Mouse (Mus musculus): ENCODE data around the gene Cdk4. TPM values are rescaled to one million over a fixed set of nuclear protein-coding genes. Genes with fewer than 3 reads are reported as not detected.

The Cdk4 gene
- total RNA-seq, 2 experiments from 2014 or later = 120 to 123 TPM

DNA sequence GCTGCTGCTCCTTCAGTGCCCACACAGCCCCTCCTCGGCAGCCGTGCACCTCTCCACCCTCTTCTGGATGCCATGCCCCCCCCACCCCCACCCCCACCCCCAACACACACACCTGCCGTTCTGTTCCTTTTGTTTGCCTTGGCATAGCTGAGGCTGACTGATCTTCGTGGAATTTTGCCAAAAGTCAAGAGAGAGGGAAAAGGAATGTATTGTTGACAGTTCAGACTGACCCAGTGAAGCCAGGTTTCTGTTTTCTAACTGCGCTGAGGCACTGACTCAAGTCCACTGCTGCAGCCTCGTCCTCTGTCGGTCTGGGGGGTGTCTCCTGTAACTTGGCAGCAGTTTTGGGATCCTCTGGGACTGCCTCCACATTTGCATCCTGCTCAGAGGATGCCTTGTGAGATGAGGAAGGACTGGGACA lies 31.1 kb downstream of the Cdk4 start:
- DNase-seq (ENCODE audit: low spot score in 2 of 2) = peak in 1 of 2 experiments; percentile 38

DNA sequence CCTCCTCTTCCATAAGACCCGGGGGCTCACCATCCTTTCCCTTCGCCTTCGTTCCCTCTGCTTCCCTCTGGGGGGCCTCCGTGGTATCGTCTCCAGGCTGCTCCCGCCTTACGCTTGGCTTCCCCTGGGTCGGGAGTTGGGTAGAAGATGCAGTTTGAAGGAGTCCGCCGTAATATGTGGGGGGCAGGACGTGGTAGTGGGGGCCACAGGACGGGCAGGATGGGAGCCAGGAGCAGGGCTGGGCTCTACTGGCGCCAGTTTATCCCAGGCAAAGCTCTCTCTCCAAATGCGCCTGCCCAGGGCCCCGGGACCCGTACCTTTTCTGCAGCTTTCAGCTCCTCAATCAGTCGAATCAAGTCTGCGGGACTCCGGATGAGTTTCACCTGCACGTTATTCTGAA lies 35.2 kb downstream of the Cdk4 start:
- no peak for DNase-seq (ENCODE audit: low spot score in 2 of 2)

DNA sequence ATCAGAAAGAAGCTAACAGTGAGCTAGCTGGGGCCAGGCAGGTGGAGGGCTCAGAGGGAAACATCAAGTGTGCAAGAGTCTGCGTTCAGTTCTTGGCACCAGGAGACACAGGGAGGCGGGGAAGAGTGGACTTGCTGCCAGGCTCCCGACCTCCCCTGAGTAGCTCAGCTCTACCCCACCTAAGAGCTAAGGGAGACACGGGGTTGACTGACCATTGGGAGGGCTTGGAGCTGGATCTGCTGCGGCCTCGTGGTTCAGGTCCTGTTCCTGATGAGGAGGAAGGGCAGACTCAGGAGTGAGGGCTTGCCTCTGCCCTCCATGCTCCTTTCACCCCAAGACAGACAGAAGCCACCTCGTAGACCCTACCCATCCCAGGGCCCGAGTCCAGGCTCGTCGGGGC lies 35.9 kb downstream of the Cdk4 start:
- DNase-seq (ENCODE audit: low spot score in 2 of 2) = no peak

DNA sequence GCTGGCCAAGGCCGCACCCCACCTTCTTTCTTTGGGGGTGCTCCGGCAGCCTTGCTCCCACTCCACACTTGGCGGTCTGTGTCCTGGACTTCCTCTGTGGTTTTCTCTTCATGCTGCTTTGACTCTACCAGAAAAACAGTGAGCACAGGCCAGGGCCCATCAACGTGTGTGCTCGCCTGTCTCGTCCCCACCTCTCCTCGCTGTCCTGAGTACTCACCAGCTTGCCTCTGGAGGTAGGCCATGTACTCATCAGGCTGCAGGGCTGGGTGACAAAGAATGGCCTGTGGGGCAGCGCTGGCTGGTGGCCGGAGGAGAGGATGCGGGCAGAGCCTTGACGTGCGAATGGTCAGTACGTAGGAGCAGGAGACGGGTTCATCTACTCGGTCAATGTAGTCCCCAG lies 36.5 kb downstream of the Cdk4 start:
- no peak for DNase-seq (ENCODE audit: low spot score in 2 of 2)

DNA sequence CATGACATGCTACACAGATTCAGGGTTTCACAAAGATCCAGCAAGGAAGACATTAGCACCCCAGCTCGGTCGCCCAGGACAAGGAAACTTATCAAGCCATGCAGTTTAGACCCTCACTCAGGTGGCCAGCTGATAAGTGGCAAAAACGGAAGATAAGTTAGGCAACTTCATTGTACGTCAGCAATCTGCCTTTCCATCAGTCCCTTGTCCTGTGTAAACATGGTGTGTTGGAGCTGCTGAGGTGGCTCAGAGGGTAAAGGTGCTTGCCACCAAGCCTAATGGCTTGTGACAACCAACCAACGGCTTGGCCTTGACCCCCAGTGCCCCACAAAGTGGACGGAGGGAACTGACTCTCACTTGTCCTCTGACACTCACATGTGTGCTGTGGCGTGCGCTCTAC lies 37.1 kb downstream of the Cdk4 start:
- DNase-seq (ENCODE audit: low spot score in 2 of 2) = no peak

DNA sequence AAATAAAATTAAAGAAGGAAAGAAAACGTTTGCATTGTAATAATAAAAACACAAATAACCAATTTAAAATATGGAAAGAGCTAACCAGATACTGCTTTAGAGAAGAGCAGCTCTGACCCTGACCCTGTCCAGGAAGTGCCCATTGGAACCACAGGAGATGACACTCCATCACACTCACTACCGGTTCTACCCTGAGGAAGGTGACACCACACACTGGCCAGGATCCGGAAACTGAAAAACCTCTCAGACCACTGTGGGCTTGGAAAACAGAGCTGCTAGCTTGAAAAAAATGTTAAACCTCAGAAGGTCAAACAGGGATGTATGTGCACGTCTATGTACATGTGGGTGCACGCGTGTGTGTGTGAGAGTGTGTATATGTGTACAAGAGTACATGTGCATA lies 37.8 kb downstream of the Cdk4 start:
- DNase-seq (ENCODE audit: low spot score in 2 of 2) = no peak

DNA sequence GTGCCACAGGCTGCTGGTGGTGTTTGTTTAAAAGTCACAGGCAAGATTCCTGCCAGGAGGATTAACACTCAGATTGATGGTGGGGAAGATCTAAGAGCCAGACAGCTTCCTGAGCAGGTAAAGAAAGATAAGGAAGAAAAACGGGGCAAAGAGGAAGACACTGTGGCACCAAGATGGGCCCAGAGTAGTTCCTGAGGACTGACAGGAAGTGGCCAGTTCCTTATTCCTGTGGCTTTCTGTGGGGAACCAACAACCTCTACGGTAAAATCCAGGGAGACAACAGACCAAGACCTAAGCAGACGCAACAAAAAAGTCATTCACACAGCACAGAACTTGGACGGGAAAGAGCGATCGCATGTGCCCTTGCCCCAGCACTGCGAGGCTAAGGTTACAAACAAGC lies 40.3 kb downstream of the Cdk4 start:
- DNase-seq (ENCODE audit: low spot score in 2 of 2) = no peak

DNA sequence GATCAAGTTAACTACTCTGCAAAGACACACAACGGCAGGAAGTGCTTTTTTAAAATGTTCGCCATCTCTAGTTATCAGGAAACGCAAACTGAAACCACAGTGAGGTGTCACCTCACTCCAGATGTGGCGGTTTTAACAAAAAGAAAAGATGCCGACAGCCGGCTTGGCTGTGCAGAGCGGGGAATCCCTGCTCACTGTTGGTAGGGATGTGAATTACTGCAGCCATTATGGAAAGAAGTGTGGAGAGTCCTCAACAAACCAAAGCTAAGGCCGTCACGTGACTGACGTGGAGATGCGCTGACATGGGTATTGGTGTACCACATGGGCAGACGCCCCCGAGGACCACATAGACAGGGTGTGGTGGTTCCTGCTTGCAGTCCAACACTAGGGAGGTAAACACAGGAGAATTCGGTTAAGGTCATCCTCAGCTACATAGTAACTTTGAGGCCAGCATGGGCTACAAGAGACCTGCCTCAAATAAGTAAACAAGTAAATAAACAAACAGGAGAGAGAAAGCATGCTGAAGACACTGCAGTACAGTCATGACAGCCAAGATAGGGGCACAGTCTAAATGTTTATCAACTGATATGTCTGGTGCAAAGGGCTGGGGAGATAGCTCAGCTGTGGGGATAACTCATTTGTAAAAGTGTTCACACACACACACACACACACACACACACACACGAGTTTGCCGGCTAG lies 44.4 kb downstream of the Cdk4 start:
- no peak for DNase-seq (ENCODE audit: low spot score in 2 of 2)

DNA sequence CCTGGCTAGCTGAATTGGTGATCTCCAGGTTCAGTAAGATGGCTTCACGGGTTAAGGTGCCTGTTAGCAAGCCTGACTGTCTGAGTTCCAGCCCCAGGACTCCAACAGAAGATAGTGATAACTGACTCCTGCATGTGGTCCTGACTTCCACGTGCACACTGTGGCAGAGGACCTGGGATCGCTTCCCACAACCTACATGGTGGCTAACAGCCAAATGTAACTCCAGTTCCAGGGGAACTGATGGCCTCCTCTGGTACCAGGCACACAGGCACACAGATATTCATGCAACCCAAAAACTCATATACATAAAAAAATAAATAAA lies 44.9 kb downstream of the Cdk4 start:
- no peak for DNase-seq (ENCODE audit: low spot score in 2 of 2)

DNA sequence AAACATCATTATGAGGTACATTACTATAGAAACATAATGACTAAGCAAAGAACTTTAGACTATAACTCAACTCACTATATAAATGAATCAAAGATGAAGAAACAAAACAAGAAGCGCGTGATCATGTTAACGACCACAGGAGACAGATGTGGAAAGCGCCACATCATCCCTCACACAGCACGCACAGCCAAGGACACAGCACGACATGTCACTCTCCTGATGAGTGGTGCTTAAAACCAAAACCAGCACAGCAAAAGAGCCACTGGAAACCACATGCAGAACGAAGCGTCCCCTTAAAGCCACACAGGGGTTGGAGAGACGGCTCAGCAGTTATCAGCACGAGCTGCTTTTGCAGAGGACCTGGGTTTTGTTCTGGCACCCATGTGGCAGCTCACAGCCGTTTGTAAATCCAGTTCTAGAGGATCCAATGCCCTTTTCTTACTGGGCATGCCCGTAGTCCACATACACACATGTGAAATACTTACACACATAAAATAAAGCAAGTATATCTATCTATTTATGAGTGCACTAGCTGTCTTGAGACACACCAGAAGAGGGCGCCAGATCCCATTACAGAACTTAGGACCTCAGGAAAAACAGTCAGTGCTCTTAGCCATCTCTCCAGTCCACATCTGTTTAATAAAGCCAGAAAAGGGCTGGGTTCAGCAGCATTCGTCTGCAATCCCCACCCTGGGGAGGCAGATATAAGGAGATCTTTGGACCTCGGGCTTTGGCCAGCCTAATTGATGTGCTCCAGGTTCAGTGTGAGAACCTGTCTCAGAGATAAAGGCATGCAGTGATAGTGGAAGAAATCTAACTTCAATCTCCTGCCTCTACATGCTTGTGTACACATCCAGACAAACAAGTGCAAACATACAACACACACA lies 47.9 kb downstream of the Cdk4 start:
- DNase-seq (ENCODE audit: low spot score in 2 of 2) = no peak

DNA sequence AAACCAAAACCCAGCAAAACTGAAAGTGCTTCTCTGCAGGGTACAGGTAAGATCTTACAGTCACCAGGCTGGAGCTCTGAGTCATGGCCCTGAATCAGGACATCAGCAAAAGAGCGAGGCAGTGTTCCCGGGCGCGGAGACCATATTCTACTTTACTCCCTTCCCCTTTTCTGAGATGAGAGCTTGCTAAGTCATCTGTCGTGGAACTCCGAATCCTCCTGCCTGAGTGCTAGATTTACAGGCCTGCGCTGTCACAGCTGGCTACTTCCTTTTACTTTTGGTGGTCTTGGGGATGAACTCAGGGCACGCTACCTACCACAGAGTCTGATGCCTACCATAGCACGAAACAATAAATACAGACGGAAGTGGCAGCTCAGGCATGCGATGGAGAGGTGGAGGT lies 51.1 kb downstream of the Cdk4 start:
- no peak for DNase-seq (ENCODE audit: low spot score in 2 of 2)

DNA sequence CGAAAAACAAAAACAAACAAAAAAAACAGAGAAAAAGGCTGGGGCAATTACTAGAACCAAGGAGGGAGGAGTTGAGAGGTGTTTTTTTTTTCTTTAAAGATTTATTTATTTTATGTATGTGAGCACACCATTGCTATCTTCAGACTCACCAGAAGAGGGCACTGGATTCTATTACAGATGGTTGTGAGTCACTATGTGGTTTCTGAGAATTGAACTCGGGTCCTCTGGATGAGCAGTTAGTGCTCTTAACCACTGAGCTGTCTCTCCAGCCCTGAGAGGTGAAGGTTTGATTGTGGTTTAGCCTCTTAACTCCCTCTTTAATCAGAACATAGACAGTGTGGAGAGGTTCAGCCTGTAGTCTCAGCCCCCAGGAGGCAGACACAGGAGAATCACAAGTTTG lies 51.7 kb downstream of the Cdk4 start:
- DNase-seq (ENCODE audit: low spot score in 2 of 2) = no peak

Other genes starting within 250 kb of the Cdk4 start
- 1 to 10 TPM; 8.9 to 9.2 TPM for gene Atp23, start 162.2 kb upstream of the Cdk4 start, total RNA-seq (2021)
- 10 to 100 TPM; 90.7 to 93.6 TPM for gene Ctdsp2, start 84.8 kb upstream of the Cdk4 start, total RNA-seq (2021)
- gene Avil, start 62.8 kb upstream of the Cdk4 start, total RNA-seq (2021) = under 1 TPM; 0.48 to 0.62 TPM
- gene Tsfm, start 32.7 kb upstream of the Cdk4 start, total RNA-seq (2021) = 10 to 100 TPM; 27.4 to 31.9 TPM
- gene Mettl1, start 22.1 kb upstream of the Cdk4 start, total RNA-seq (2021) = 10 to 100 TPM; 10.2 to 10.9 TPM
- under 1 TPM; 0.36 to 0.41 TPM for gene Eef1akmt3, start 22.0 kb upstream of the Cdk4 start, total RNA-seq (2021)
- gene Cyp27b1, start 15.3 kb upstream of the Cdk4 start, total RNA-seq (2021) = 1 to 10 TPM in 1 of 2 experiments, under 1 TPM in 1; 0.74 to 1.0 TPM
- gene March9, start 3.4 kb upstream of the Cdk4 start, total RNA-seq (2021) = 10 to 100 TPM; 31.8 to 34.9 TPM
- 10 to 100 TPM; 62.7 to 65.4 TPM for gene Tspan31, start 6.7 kb downstream of the Cdk4 start, total RNA-seq (2021)
- gene Agap2, start 11.8 kb downstream of the Cdk4 start, total RNA-seq (2021) = 100 to 1,000 TPM; 719 to 736 TPM
- 100 to 1,000 TPM; 100 to 103 TPM for gene Os9, start 57.6 kb downstream of the Cdk4 start, total RNA-seq (2021)
- gene B4galnt1, start 101.7 kb downstream of the Cdk4 start, total RNA-seq (2021) = 100 to 1,000 TPM; 108 to 110 TPM
- gene Slc26a10, start 117.1 kb downstream of the Cdk4 start, total RNA-seq (2021) = 1 to 10 TPM; 4.6 to 5.9 TPM
- gene Arhgef25, start 126.5 kb downstream of the Cdk4 start, total RNA-seq (2021) = 100 to 1,000 TPM; 196 to 200 TPM
- 100 to 1,000 TPM; 200 to 207 TPM for gene Dtx3, start 132.2 kb downstream of the Cdk4 start, total RNA-seq (2021)
- gene Pip4k2c, start 148.1 kb downstream of the Cdk4 start, total RNA-seq (2021) = 10 to 100 TPM; 65.7 to 69.2 TPM
- gene Kif5a, start 199.8 kb downstream of the Cdk4 start, total RNA-seq (2021) = 100 to 1,000 TPM; 413 to 455 TPM
- gene Dctn2, start 202.8 kb downstream of the Cdk4 start, total RNA-seq (2021) = 100 to 1,000 TPM; 298 to 304 TPM
- gene Mbd6, start 225.5 kb downstream of the Cdk4 start, total RNA-seq (2021) = 10 to 100 TPM; 46.0 to 53.3 TPM
- 10 to 100 TPM; 56.3 to 59.4 TPM for gene Mars, start 248.3 kb downstream of the Cdk4 start, total RNA-seq (2021)

All from layer of hippocampus, postnatal 14 days (tissue).